Mouse (Mus musculus): ENCODE measurements at regions not wholly inside any gene's neighbourhood (a gene's known extent, or its start where the extent isn't known, plus 50 kb on each side); places are given as distances from the start of the nearest gene placed in this dataset.
A peak's percentile ranks its signal among the peaks of the same experiment; 100 is the strongest.

GRCm38 (mm10) chr16:15196855-15197254 lies 120.4 kb upstream of the Gm21897 start:
- H3K27ac ChIP-seq (ENCODE audit: low read depth, low read length), result no peak overlapping the region; the same call in 1 of the 2 replicates
- no peaks in the 10 kb centered on the region for H3K9me3 ChIP-seq (ENCODE audit: control insufficient read depth, low read length)
- no peaks in the 10 kb centered on the region for H3K27me3 ChIP-seq (ENCODE audit: control insufficient read depth, insufficient read depth, low read length)
- no peak overlapping the region for H3K9ac ChIP-seq (ENCODE audit: low read depth, low read length)
- no peak overlapping the region for H3K4me3 ChIP-seq (ENCODE audit: low read length)
- no peak overlapping the region for H3K4me2 ChIP-seq (replicated peaks; ENCODE audit: low read depth, low read length)
- no peaks in the 10 kb centered on the region for H3K36me3 ChIP-seq (ENCODE audit: control insufficient read depth, insufficient read depth, low read length)
- H3K4me1 ChIP-seq (ENCODE audit: control insufficient read depth, insufficient read depth, low read length), result peaks cover 11% of the 10 kb centered on the region; the same call in 1 of the 2 replicates
- ATAC-seq (ENCODE audit: low FRiP score, low TSS enrichment), result no peak

DNA sequence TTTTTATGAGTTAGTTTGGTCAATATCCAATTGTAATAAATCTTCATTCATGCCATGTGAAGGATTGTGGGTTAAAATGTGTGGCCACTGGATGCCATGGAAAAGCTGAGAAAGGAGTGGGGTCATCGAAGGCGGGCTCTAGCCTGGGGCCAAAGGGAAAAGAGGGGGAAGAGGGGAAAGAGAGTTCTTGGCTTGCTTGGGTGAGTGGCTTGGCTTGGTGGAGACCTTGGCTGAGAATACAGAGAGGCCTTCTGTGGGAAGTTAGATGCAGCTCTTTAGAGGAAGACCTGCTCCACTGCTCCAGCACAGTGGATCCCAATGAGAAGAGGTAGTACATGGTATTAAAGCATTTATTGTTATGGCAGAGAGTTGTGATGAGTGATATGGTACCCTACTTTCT lies 101.3 kb upstream of the Gm21897 start:
- 87% methylated on average over 2 of the region's 2 CpGs for WGBS
- H3K27ac ChIP-seq (ENCODE audit: low read depth, low read length), result no peak overlapping the region
- ATAC-seq (ENCODE audit: low FRiP score, low TSS enrichment), result no peak
- H3K36me3 ChIP-seq (ENCODE audit: control insufficient read depth, insufficient read depth, low read length), result no peaks in the 10 kb centered on the region
- H3K4me1 ChIP-seq (ENCODE audit: control insufficient read depth, insufficient read depth, low read length), result no peaks in the 10 kb centered on the region
- no peak overlapping the region for H3K4me2 ChIP-seq (replicated peaks; ENCODE audit: low read depth, low read length)
- no peaks in the 10 kb centered on the region for H3K27me3 ChIP-seq (ENCODE audit: control insufficient read depth, insufficient read depth, low read length)
- H3K4me3 ChIP-seq (ENCODE audit: low read length), result no peak overlapping the region
- H3K9me3 ChIP-seq (ENCODE audit: control insufficient read depth, low read length), result no peaks in the 10 kb centered on the region
- H3K9ac ChIP-seq (ENCODE audit: low read depth, low read length), result no peak overlapping the region

DNA sequence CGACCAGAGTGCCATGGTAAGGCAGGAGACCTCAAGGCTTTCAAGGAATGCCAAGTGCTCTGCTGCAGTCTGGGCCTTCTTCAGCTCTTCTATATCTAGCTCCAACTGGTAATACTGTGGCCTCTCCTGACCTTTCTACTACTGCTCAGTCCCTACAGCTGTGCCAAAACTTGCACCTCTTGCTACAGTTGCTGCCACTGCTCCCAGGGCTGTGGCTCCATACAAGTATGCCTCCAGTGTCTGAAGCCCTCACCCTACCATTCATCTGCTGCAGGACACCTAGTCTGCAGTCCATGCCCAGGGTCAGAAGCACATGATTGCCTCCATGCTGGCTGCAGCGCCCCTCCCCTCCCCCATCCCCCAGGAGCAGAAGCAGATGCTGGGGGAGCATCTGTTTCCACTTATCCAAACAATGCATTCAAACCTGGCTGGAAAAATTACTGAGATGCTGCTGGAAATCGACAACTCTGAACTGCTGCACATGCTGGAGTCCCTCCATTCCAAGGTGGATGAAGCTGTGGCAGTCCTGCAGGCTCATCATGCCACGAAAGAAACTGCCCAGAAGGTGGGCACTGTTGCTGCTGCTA lies 96.2 kb upstream of the Gm21897 start:
- Histone ChIP-seq H3K36me3 (ENCODE audit: control insufficient read depth, insufficient read depth, low read length) (no peaks in the 10 kb centered on the region), H3K4me3 (ENCODE audit: low read length) (no peak overlapping the region), H3K9me3 (ENCODE audit: control insufficient read depth, low read length) (no peaks in the 10 kb centered on the region), H3K27me3 (ENCODE audit: control insufficient read depth, insufficient read depth, low read length) (no peaks in the 10 kb centered on the region), H3K9ac (ENCODE audit: low read depth, low read length) (no peak overlapping the region), H3K27ac (ENCODE audit: low read depth, low read length) (no peak overlapping the region), H3K4me2 (replicated peaks; ENCODE audit: low read depth, low read length) (no peak overlapping the region), H3K4me1 (ENCODE audit: control insufficient read depth, insufficient read depth, low read length) (no peaks in the 10 kb centered on the region)
- 77% methylated on average over 4 of the region's 4 CpGs for WGBS
- ATAC-seq (ENCODE audit: low FRiP score, low TSS enrichment), result no peak

DNA sequence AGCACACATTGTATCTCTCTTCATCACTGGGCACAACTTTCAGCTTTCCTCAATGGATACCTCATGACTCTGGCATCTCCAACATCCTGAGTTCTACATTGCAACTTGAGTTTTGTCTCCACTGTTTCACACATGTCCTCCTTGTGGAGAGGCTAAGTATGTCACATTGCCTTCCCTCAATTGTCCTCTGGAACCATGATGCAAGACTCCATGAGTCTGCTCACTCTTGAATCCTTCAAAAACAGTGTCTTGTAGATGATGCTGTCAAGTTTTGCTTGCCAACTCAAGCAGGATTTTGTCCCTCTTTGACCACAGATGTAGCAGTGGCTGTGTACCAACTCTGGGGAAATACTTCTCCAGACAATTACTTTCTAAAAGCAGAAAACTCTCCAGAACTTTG lies 79.4 kb upstream of the Gm21897 start:
- H3K36me3 ChIP-seq (ENCODE audit: control insufficient read depth, insufficient read depth, low read length), result no peaks in the 10 kb centered on the region
- H3K4me2 ChIP-seq (replicated peaks; ENCODE audit: low read depth, low read length), result no peak overlapping the region
- no peaks in the 10 kb centered on the region for H3K9me3 ChIP-seq (ENCODE audit: control insufficient read depth, low read length)
- H3K4me3 ChIP-seq (ENCODE audit: low read length), result no peak overlapping the region
- no peak overlapping the region for H3K27ac ChIP-seq (ENCODE audit: low read depth, low read length)
- no peak overlapping the region for H3K9ac ChIP-seq (ENCODE audit: low read depth, low read length)
- ATAC-seq (ENCODE audit: low FRiP score, low TSS enrichment), result no peak
- no peaks in the 10 kb centered on the region for H3K4me1 ChIP-seq (ENCODE audit: control insufficient read depth, insufficient read depth, low read length)
- no peaks in the 10 kb centered on the region for H3K27me3 ChIP-seq (ENCODE audit: control insufficient read depth, insufficient read depth, low read length)

DNA sequence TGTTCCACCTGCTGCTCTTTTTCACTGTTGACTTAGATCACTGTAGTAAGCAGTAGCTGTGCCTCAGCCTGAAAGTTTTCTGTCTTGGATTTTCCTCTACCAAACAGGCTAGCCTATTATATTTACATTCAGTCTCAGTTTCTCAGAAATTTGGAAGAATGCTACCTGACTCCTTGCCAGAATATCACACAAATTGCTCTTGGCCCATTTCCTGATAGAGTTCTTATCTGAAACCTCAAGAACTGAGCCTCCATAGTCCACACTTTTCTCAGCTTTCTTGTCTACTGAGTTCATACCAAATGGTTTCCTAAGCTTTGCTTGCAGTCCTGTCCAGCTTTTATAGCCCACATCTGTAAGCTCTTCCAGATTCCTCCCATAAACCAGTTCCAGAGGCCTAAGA lies 78.8 kb upstream of the Gm21897 start:
- H3K27ac ChIP-seq (ENCODE audit: low read depth, low read length), result no peak overlapping the region
- H3K4me3 ChIP-seq (ENCODE audit: low read length), result no peak overlapping the region
- no peak overlapping the region for H3K4me2 ChIP-seq (replicated peaks; ENCODE audit: low read depth, low read length)
- ATAC-seq (ENCODE audit: low FRiP score, low TSS enrichment), result no peak
- no peaks in the 10 kb centered on the region for H3K27me3 ChIP-seq (ENCODE audit: control insufficient read depth, insufficient read depth, low read length)
- no peaks in the 10 kb centered on the region for H3K9me3 ChIP-seq (ENCODE audit: control insufficient read depth, low read length)
- H3K4me1 ChIP-seq (ENCODE audit: control insufficient read depth, insufficient read depth, low read length), result no peaks in the 10 kb centered on the region
- no peaks in the 10 kb centered on the region for H3K36me3 ChIP-seq (ENCODE audit: control insufficient read depth, insufficient read depth, low read length)
- H3K9ac ChIP-seq (ENCODE audit: low read depth, low read length), result no peak overlapping the region

GRCm38 (mm10) chr16:15250186-15250585 lies 67.1 kb upstream of the Gm21897 start:
- H3K27ac ChIP-seq (ENCODE audit: low read depth, low read length), result no peak overlapping the region
- H3K27me3 ChIP-seq (ENCODE audit: control insufficient read depth, insufficient read depth, low read length), result no peaks in the 10 kb centered on the region
- H3K4me1 ChIP-seq (ENCODE audit: control insufficient read depth, insufficient read depth, low read length), result 0 out of 2 replicates have a peak, but pooled peaks cover 4% of the 10 kb centered on the region
- H3K9ac ChIP-seq (ENCODE audit: low read depth, low read length), result no peak overlapping the region
- H3K4me2 ChIP-seq (replicated peaks; ENCODE audit: low read depth, low read length), result no peak overlapping the region
- no peaks in the 10 kb centered on the region for H3K36me3 ChIP-seq (ENCODE audit: control insufficient read depth, insufficient read depth, low read length)
- H3K9me3 ChIP-seq (ENCODE audit: control insufficient read depth, low read length), result no peaks in the 10 kb centered on the region
- no peak overlapping the region for H3K4me3 ChIP-seq (ENCODE audit: low read length)
- no peak for ATAC-seq (ENCODE audit: low FRiP score, low TSS enrichment)

- Histone ChIP-seq H3K9me3 (ENCODE audit: control insufficient read depth, low read length) (no peaks in the 10 kb centered on the region), H3K27ac (ENCODE audit: low read depth, low read length) (peak overlapping the region; percentile 24; the same call in 1 of the 2 replicates), H3K36me3 (ENCODE audit: control insufficient read depth, insufficient read depth, low read length) (no peaks in the 10 kb centered on the region), H3K27me3 (ENCODE audit: control insufficient read depth, insufficient read depth, low read length) (no peaks in the 10 kb centered on the region), H3K4me2 (replicated peaks; ENCODE audit: low read depth, low read length) (no peak overlapping the region), H3K4me3 (ENCODE audit: low read length) (no peak overlapping the region), H3K9ac (ENCODE audit: low read depth, low read length) (no peak overlapping the region), H3K4me1 (ENCODE audit: control insufficient read depth, insufficient read depth, low read length) (0 out of 2 replicates have a peak, but pooled peaks cover 4% of the 10 kb centered on the region)
- no peak for ATAC-seq (ENCODE audit: low FRiP score, low TSS enrichment)
- 73% methylated on average over 2 of the region's 2 CpGs for WGBS
Measured at GRCm38 (mm10) chr16:15251686-15252085, 65.6 kb upstream of the Gm21897 start.

DNA sequence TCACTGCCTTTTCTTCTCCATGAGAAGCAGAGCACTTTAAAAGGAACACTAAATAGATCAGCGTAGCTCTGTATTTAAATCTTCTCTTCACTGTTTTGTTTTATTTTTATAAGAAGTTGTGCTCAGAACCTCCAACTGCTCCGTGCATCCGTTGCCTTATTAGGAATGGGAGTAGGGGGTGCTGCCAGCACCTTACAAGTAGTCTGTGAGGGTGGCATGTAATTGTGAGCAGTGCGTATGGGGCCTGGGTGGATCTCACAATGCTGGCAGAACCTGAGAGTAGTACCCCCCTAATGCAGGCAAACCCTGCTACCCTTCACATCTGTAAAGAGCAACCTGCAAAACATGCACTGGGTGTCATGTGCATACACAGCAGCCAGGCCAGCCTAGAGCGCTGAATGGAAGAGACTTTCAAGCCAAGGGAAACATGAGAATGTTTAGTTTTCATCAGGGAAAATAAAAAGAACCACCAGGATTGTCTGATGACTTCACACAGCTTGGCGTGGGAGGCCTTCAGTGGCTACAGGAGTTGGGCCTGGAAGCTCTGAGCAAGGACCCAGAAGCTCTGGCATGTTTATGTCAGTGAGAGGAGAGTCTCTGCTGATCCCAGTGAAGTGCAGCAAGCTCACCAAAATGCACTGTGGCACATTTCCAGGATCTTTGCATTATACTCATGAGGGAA lies 64.5 kb upstream of the Gm21897 start:
- H3K9me3 ChIP-seq (ENCODE audit: control insufficient read depth, low read length), result no peaks in the 10 kb centered on the region
- 0 out of 2 replicates have a peak, but pooled peaks cover 4% of the 10 kb centered on the region for H3K4me1 ChIP-seq (ENCODE audit: control insufficient read depth, insufficient read depth, low read length)
- 33% methylated on average over 6 of the region's 6 CpGs for WGBS
- no peak overlapping the region for H3K4me3 ChIP-seq (ENCODE audit: low read length)
- H3K27ac ChIP-seq (ENCODE audit: low read depth, low read length), result peak overlapping the region; percentile 80; the same call in 1 of the 2 replicates
- no peaks in the 10 kb centered on the region for H3K36me3 ChIP-seq (ENCODE audit: control insufficient read depth, insufficient read depth, low read length)
- H3K27me3 ChIP-seq (ENCODE audit: control insufficient read depth, insufficient read depth, low read length), result no peaks in the 10 kb centered on the region
- no peak overlapping the region for H3K4me2 ChIP-seq (replicated peaks; ENCODE audit: low read depth, low read length)
- peak; percentile 95 for ATAC-seq (ENCODE audit: low FRiP score, low TSS enrichment)
- H3K9ac ChIP-seq (ENCODE audit: low read depth, low read length), result no peak overlapping the region

GRCm38 (mm10) chr16:15253348-15253693 lies 63.9 kb upstream of the Gm21897 start:
- no peak overlapping the region for H3K9ac ChIP-seq (ENCODE audit: low read depth, low read length)
- 44% methylated on average over 3 of the region's 3 CpGs for WGBS
- peak overlapping the region; percentile 80 for H3K27ac ChIP-seq (ENCODE audit: low read depth, low read length)

More at GRCm38 (mm10) chr16:15253348-15253693, 63.9 kb upstream of the Gm21897 start:
- no peak overlapping the region for H3K4me3 ChIP-seq (ENCODE audit: low read length)
- ATAC-seq (ENCODE audit: low FRiP score, low TSS enrichment), result peak; percentile 79
- H3K4me1 ChIP-seq (ENCODE audit: control insufficient read depth, insufficient read depth, low read length), result 0 out of 2 replicates have a peak, but pooled peaks cover 4% of the 10 kb centered on the region
- no peaks in the 10 kb centered on the region for H3K27me3 ChIP-seq (ENCODE audit: control insufficient read depth, insufficient read depth, low read length)
- H3K4me2 ChIP-seq (replicated peaks; ENCODE audit: low read depth, low read length), result no peak overlapping the region
- no peaks in the 10 kb centered on the region for H3K9me3 ChIP-seq (ENCODE audit: control insufficient read depth, low read length)
- no peaks in the 10 kb centered on the region for H3K36me3 ChIP-seq (ENCODE audit: control insufficient read depth, insufficient read depth, low read length)

All from kidney, embryonic 14.5 days (tissue).